Mouse (Mus musculus): ENCODE results near the gene Hs2st1. TPM values are rescaled to one million over a fixed set of nuclear protein-coding genes. Genes with fewer than 3 reads are reported as not detected.

Hs2st1 gene
- polyA plus RNA-seq, 2 experiments, result 1.7 to 2.5 TPM

DNA sequence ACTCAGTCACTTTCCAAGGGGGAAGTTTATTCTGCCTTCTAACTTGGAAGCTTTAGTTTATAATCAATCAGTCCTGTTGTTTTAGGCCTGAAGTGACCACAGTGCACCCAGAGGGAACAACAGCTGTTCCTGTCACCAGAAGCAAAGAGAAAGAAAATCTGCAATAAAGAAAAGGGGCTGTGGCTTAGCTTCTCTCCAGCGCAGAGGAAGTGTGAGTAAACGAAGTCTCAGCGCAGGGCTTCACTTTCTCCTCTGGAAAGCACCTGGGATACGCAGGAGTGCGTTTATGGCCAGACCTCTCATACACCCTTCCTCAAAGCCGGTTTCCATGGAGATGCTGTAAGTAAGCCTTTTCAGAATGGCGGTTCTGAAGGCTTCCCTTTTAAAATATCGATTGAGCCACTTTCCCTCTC, 110.7 kb downstream of the Hs2st1 start:
- Histone ChIP-seq H3K27me3 (ENCODE audit: control insufficient read depth, insufficient read depth, low read length) (no peaks in the 10 kb centered on the region), H3K4me3 (ENCODE audit: insufficient read depth in 1 of 2, low read depth in 2 of 2, low read length in 2 of 2) (no peak overlapping the region), H3K36me3 (replicated peaks; ENCODE audit: control insufficient read depth, insufficient read depth, low read depth) (no peaks in the 10 kb centered on the region; the same call in 1 of the 2 replicates), H3K9ac (replicated peaks) (no peak overlapping the region), H3K27ac (no peak overlapping the region), H3K9me3 (ENCODE audit: control insufficient read depth, low read length) (no peaks in the 10 kb centered on the region), H3K4me2 (ENCODE audit: low read depth) (no peak overlapping the region), H3K4me1 (replicated peaks; ENCODE audit: control insufficient read depth in 2 of 2, insufficient read depth in 2 of 2, low read length in 1 of 2) (no peaks in the 10 kb centered on the region)
- TF ChIP-seq CTCF (IDR thresholded peaks at IDR 0.05; ENCODE audit: low read depth), result no peak
- TF ChIP-seq EP300 (IDR thresholded peaks at IDR 0.05; ENCODE audit: low read depth), result no peak
- DNase-seq (ENCODE audit: low read depth in 3 of 3, low spot score in 3 of 3) (no peak), ATAC-seq (ENCODE audit: insufficient read depth) (no peak)
- WGBS (ENCODE audit: insufficient replicate concordance), result 75% methylated on average over 8 of the region's 8 CpGs

DNA sequence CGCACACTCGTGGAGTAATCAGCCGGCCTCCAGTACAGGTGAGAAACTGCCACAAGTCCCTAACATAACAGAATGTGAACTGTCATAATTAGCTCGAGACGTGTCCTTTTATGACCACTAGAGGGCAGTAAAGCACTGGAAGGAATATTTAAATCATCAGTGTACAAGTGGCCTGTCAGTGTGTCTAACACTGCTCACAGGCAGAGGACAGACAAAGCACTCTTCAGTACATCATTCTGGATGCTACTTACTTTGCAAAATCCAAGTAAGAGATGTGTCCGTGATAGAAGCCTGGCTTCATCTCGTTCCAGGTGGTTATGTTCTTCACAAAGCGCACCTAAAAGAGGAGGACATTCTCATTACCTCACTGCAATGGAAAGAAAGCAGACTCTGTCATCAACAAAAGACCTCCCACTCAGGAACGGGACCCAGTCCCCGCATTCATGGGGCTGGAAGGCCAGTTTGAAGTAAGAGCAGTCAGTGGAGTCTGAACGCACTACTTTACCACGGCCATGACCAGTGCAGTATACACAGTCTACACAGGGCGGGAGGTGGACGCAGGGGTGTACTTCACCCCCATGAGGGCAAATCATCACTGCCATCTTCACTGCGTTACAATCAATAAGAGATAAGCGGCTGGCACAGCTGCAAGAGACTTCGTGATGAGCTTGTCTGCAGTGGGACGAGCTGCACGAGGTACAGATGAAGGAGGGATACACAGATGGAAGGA, 116.1 kb downstream of the Hs2st1 start:
- peak; percentile 33 to 56 (median 38) for DNase-seq (ENCODE audit: low read depth in 3 of 3, low spot score in 3 of 3)
- Histone ChIP-seq H3K27ac (no peak overlapping the region), H3K4me2 (ENCODE audit: low read depth) (no peak overlapping the region), H3K36me3 (replicated peaks; ENCODE audit: control insufficient read depth, insufficient read depth, low read depth) (no peaks in the 10 kb centered on the region), H3K9ac (replicated peaks) (no peak overlapping the region), H3K4me3 (ENCODE audit: insufficient read depth in 1 of 2, low read depth in 2 of 2, low read length in 2 of 2) (no peak overlapping the region), H3K9me3 (ENCODE audit: control insufficient read depth, low read length) (no peaks in the 10 kb centered on the region), H3K27me3 (ENCODE audit: control insufficient read depth, insufficient read depth, low read length) (no peaks in the 10 kb centered on the region), H3K4me1 (replicated peaks; ENCODE audit: control insufficient read depth in 2 of 2, insufficient read depth in 2 of 2, low read length in 1 of 2) (no peaks in the 10 kb centered on the region)
- 58% methylated on average over 19 of the region's 19 CpGs for WGBS (ENCODE audit: insufficient replicate concordance)
- peak; percentile 74 for ATAC-seq (ENCODE audit: insufficient read depth)
- TF ChIP-seq CTCF (IDR thresholded peaks at IDR 0.05; ENCODE audit: low read depth) (peak; percentile 87), EP300 (IDR thresholded peaks at IDR 0.05; ENCODE audit: low read depth) (no peak)

DNA sequence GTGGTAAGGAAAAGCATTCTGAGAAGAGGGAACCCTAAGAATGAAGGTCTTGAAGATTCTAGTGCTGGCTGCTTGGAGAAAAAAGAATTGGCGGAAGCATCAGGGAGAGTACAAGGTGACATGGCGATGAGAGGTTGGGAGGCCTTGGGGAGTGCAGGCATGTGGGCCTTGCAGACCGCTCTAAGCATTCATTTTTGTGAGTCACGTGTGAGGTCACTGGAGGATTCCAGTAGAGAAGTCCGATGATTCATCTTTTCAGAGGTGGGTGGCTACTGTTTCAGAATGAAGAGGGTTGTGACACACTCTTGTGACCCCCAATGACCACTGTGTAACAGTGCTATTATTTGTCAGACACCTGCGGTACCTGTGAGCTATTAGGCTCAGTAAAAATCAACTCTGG, 121.0 kb downstream of the Hs2st1 start:
- H3K4me2 ChIP-seq (ENCODE audit: low read depth), result no peak overlapping the region
- H3K27me3 ChIP-seq (ENCODE audit: control insufficient read depth, insufficient read depth, low read length), result no peaks in the 10 kb centered on the region
- no peak overlapping the region for H3K9ac ChIP-seq (replicated peaks)
- DNase-seq (ENCODE audit: low read depth in 3 of 3, low spot score in 3 of 3) (no peak), ATAC-seq (ENCODE audit: insufficient read depth) (no peak)
- no peak overlapping the region for H3K4me3 ChIP-seq (ENCODE audit: insufficient read depth in 1 of 2, low read depth in 2 of 2, low read length in 2 of 2)
- TF ChIP-seq CTCF (IDR thresholded peaks at IDR 0.05; ENCODE audit: low read depth) (no peak), EP300 (IDR thresholded peaks at IDR 0.05; ENCODE audit: low read depth) (no peak)
- peaks cover 3 to 6% of the 10 kb centered on the region in 2 experiments; a peak in 3 of 4 replicates for H3K4me1 ChIP-seq (replicated peaks; ENCODE audit: control insufficient read depth in 2 of 2, insufficient read depth in 2 of 2, low read length in 1 of 2)
- 85% methylated on average over 6 of the region's 6 CpGs for WGBS (ENCODE audit: insufficient replicate concordance)
- H3K27ac ChIP-seq, result no peak overlapping the region
- H3K36me3 ChIP-seq (replicated peaks; ENCODE audit: control insufficient read depth, insufficient read depth, low read depth), result no peaks in the 10 kb centered on the region
- no peaks in the 10 kb centered on the region for H3K9me3 ChIP-seq (ENCODE audit: control insufficient read depth, low read length)

GRCm38 (mm10) chr3:144447917-144448316, 122.1 kb downstream of the Hs2st1 start:
- Histone ChIP-seq H3K4me3 (ENCODE audit: insufficient read depth in 1 of 2, low read depth in 2 of 2, low read length in 2 of 2) (no peak overlapping the region), H3K4me1 (replicated peaks; ENCODE audit: control insufficient read depth in 2 of 2, insufficient read depth in 2 of 2, low read length in 1 of 2) (peaks cover 3 to 6% of the 10 kb centered on the region in 2 experiments; a peak in 3 of 4 replicates), H3K9ac (replicated peaks) (no peak overlapping the region), H3K27me3 (ENCODE audit: control insufficient read depth, insufficient read depth, low read length) (no peaks in the 10 kb centered on the region), H3K36me3 (replicated peaks; ENCODE audit: control insufficient read depth, insufficient read depth, low read depth) (no peaks in the 10 kb centered on the region), H3K27ac (no peak overlapping the region), H3K4me2 (ENCODE audit: low read depth) (no peak overlapping the region), H3K9me3 (ENCODE audit: control insufficient read depth, low read length) (no peaks in the 10 kb centered on the region)
- no peak for TF ChIP-seq CTCF (IDR thresholded peaks at IDR 0.05; ENCODE audit: low read depth)
- TF ChIP-seq EP300 (IDR thresholded peaks at IDR 0.05; ENCODE audit: low read depth), result peak; percentile 64
- DNase-seq (ENCODE audit: low read depth in 3 of 3, low spot score in 3 of 3) (peak in 2 of 3 experiments; percentile 11 to 13), ATAC-seq (ENCODE audit: insufficient read depth) (peak; percentile 76)
- WGBS (ENCODE audit: insufficient replicate concordance), result 31% methylated on average over 9 of the region's 9 CpGs

DNA sequence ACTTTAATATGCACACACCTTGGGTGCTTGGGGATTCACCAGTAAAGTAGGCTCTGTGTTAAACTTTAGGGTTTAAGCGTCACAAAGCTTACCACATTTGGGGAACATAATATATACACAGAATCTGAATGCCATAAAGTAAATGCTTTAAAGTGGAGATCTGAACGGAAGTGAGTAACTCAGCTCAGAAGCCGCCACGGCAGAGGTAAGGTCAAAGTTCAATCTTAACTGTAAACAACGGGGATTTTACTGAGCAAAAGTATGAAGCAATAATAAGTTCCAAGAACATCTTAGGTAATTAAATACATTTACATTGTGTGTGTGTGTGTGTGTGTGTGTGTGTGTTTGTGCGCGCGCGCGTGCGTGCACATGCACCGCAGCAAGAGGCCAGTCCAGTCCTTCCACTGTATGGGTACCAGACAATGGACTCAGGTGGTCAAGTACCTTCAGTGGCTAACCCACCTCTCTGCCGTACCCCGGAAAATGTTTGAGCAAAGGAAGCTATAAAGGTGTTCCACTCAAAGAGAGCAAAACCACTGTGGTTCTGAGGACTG, 123.8 kb downstream of the Hs2st1 start:
- Histone ChIP-seq H3K36me3 (replicated peaks; ENCODE audit: control insufficient read depth, insufficient read depth, low read depth) (no peaks in the 10 kb centered on the region), H3K27me3 (ENCODE audit: control insufficient read depth, insufficient read depth, low read length) (no peaks in the 10 kb centered on the region), H3K4me3 (ENCODE audit: insufficient read depth in 1 of 2, low read depth in 2 of 2, low read length in 2 of 2) (no peak overlapping the region), H3K9me3 (ENCODE audit: control insufficient read depth, low read length) (no peaks in the 10 kb centered on the region), H3K9ac (replicated peaks) (no peak overlapping the region), H3K27ac (no peak overlapping the region), H3K4me2 (ENCODE audit: low read depth) (no peak overlapping the region), H3K4me1 (replicated peaks; ENCODE audit: control insufficient read depth in 2 of 2, insufficient read depth in 2 of 2, low read length in 1 of 2) (peaks cover 3 to 6% of the 10 kb centered on the region in 2 experiments; a peak in 3 of 4 replicates)
- TF ChIP-seq CTCF (IDR thresholded peaks at IDR 0.05; ENCODE audit: low read depth), result no peak
- 87% methylated on average over 14 of the region's 14 CpGs for WGBS (ENCODE audit: insufficient replicate concordance)
- no peak for ATAC-seq (ENCODE audit: insufficient read depth)
- DNase-seq (ENCODE audit: low read depth in 3 of 3, low spot score in 3 of 3), result no peak
